Mouse (Mus musculus) cortical plate, adult 2 months (tissue): ENCODE measurements at regions not wholly inside any gene's neighbourhood (a gene's known extent, or its start where the extent isn't known, plus 50 kb on each side); places are given as distances from the start of the nearest gene placed in this dataset.

Source experiments
- CTCF ChIP-seq: fragments of 200-500 bp; IDR thresholded peaks from 2 replicates; pipeline ENCODE4 v1.5.1; 2011; ENCODE audit warnings: mild to moderate bottlenecking, control low read depth, low read length; ENCODE audit not compliant: insufficient read depth; ENCODE audit errors: extremely low read depth
- POLR2A ChIP-seq: fragments of 200-500 bp; IDR thresholded peaks from 2 replicates; pipeline ENCODE4 v1.6.1; 2011; ENCODE audit warnings: mild to moderate bottlenecking, low read length, control low read depth; ENCODE audit not compliant: insufficient read depth; ENCODE audit errors: extremely low read depth

DNA sequence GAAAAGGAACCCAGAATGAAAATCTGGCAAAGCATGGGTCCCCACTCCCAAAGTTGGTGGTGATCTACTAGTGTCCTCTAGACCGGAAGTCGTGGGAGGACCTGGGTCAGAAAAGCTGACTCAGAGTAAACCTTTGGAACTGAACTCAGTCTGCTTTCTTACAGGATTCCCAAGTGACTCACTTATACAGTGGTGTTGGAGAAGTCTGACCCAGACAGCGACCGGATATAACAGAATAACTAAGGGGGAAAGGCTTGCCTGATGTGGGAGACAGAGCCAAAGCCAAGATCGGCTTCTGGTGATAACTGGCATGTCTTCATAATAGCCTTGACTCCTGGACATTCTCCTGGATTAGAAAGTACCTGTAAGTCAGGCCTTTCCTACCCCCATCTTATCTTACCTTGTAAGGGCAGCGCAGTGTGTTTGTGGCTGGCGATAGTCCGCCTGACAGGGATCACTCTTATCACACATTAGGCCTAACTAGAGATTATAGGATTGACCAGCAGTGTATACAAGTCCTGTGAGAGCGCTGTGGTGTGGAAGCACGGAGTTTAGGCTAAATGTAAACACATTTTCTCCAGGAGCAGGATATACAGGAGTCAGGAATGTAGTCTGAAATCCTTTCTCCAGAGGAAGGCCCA is 150.4 kb downstream of the Gm19410 start:
- TF ChIP-seq POLR2A, result no peak
- TF ChIP-seq CTCF, result no peak
